Mouse (Mus musculus): ENCODE measurements around the gene Esyt1. TPM values are rescaled to one million over a fixed set of nuclear protein-coding genes. Genes with fewer than 3 reads are reported as not detected.

Gene Esyt1
- polyA plus RNA-seq, 1 experiment from 2014 or later, result 18.1 TPM

GRCm38 (mm10) chr10:128544674-128545569, 19.3 kb upstream of the Esyt1 start:
- H3K9me3 ChIP-seq (ENCODE audit: control insufficient read depth, low read length), result no peaks in the 10 kb centered on the region
- peaks cover 9% of the 10 kb centered on the region for H3K4me1 ChIP-seq (ENCODE audit: control insufficient read depth, insufficient read depth, low read length)
- no peaks in the 10 kb centered on the region for H3K27me3 ChIP-seq (ENCODE audit: control insufficient read depth, insufficient read depth, low read length)
- no peak overlapping the region for H3K27ac ChIP-seq (ENCODE audit: low read depth, low read length)
- ATAC-seq (ENCODE audit: low FRiP score), result no peak
- peaks cover 23% of the 10 kb centered on the region for H3K36me3 ChIP-seq (ENCODE audit: control insufficient read depth, insufficient read depth, low read length)
- no peak overlapping the region for H3K4me3 ChIP-seq (ENCODE audit: low read depth, low read length)
- no peak overlapping the region for H3K4me2 ChIP-seq
- H3K9ac ChIP-seq (ENCODE audit: low read length), result no peak overlapping the region
- 95% methylated on average over 37 of the region's 37 CpGs for WGBS
- no peak for DNase-seq (ENCODE audit: low spot score, missing footprints)

DNA sequence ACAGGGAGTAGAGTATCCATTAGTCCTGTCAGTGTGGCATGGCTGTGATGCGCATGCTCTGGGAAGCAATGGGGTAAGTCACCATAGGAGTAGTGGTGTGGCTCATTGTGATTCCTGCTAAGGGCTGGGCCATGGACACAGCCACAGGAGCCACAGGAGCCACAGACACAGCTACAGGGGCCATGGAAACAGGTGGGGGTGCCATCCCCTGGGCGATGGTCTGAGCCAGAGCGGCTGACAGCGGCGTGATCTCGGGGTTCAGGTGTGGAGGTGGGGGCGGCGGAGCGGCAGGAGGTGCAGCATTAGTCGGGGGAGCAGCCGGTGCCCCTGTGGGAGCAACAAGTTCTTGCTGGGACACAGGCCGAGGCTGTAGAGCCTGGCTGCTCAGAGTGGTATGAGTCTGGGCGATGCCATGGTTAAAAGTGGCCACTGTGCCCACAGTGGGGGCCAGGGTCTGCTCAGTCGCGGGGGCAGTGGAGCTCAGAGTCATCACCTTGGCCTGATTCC, 18.5 kb upstream of the Esyt1 start:
- WGBS, result 96% methylated on average over 15 of the region's 15 CpGs
- Histone ChIP-seq H3K36me3 (ENCODE audit: control insufficient read depth, insufficient read depth, low read length) (peaks cover 23% of the 10 kb centered on the region), H3K27ac (ENCODE audit: low read depth, low read length) (no peak overlapping the region), H3K27me3 (ENCODE audit: control insufficient read depth, insufficient read depth, low read length) (no peaks in the 10 kb centered on the region), H3K4me3 (ENCODE audit: low read depth, low read length) (no peak overlapping the region), H3K4me2 (no peak overlapping the region), H3K9ac (ENCODE audit: low read length) (no peak overlapping the region), H3K9me3 (ENCODE audit: control insufficient read depth, low read length) (no peaks in the 10 kb centered on the region), H3K4me1 (ENCODE audit: control insufficient read depth, insufficient read depth, low read length) (peaks cover 9% of the 10 kb centered on the region)
- DNase-seq (ENCODE audit: low spot score, missing footprints) (no peak), ATAC-seq (ENCODE audit: low FRiP score) (no peak)

DNA sequence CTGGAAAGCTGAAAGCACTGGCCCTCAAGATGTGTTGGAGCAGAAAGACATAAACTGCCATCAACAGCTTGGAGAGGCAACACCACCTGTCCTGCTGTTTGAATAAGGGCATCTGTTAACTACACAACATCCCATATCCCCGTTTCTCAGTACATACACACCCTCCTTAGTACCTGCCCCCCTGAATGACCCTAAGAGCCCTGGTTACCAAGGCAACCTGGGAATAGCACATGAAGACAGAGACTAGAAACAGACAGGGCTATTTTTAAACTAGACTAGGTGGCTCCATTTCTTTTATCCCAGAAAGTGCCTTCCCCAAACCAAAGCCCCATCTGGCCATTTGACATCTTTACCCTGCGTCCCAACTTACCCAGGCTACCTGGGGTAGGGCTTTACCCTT, 17.4 kb upstream of the Esyt1 start:
- Histone ChIP-seq H3K9me3 (ENCODE audit: control insufficient read depth, low read length) (no peaks in the 10 kb centered on the region), H3K4me3 (ENCODE audit: low read depth, low read length) (no peak overlapping the region), H3K4me1 (ENCODE audit: control insufficient read depth, insufficient read depth, low read length) (peaks cover 9% of the 10 kb centered on the region), H3K27me3 (ENCODE audit: control insufficient read depth, insufficient read depth, low read length) (no peaks in the 10 kb centered on the region), H3K9ac (ENCODE audit: low read length) (no peak overlapping the region), H3K4me2 (no peak overlapping the region), H3K36me3 (ENCODE audit: control insufficient read depth, insufficient read depth, low read length) (peaks cover 23% of the 10 kb centered on the region), H3K27ac (ENCODE audit: low read depth, low read length) (no peak overlapping the region)
- WGBS, result 84% methylated on average over 2 of the region's 2 CpGs
- ATAC-seq (ENCODE audit: low FRiP score) (no peak), DNase-seq (ENCODE audit: low spot score, missing footprints) (no peak)

GRCm38 (mm10) chr10:128538340-128538870, 12.7 kb upstream of the Esyt1 start:
- Histone ChIP-seq H3K27me3 (ENCODE audit: control insufficient read depth, insufficient read depth, low read length) (no peaks in the 10 kb centered on the region), H3K4me3 (ENCODE audit: low read depth, low read length) (no peak overlapping the region), H3K9me3 (ENCODE audit: control insufficient read depth, low read length) (no peaks in the 10 kb centered on the region), H3K4me1 (ENCODE audit: control insufficient read depth, insufficient read depth, low read length) (no peaks in the 10 kb centered on the region; the same call in none of the 2 replicates), H3K4me2 (no peak overlapping the region), H3K9ac (ENCODE audit: low read length) (no peak overlapping the region), H3K36me3 (ENCODE audit: control insufficient read depth, insufficient read depth, low read length) (peaks cover 6% of the 10 kb centered on the region; the same call in 1 of the 2 replicates), H3K27ac (ENCODE audit: low read depth, low read length) (no peak overlapping the region)
- WGBS, result 100% methylated on average over 1 of the region's 1 CpGs
- ATAC-seq (ENCODE audit: low FRiP score) (no peak), DNase-seq (ENCODE audit: low spot score, missing footprints) (no peak)

GRCm38 (mm10) chr10:128536266-128536940, 10.7 kb upstream of the Esyt1 start:
- peak overlapping the region; percentile 32 for H3K4me2 ChIP-seq
- no peaks in the 10 kb centered on the region for H3K9me3 ChIP-seq (ENCODE audit: control insufficient read depth, low read length)
- no peaks in the 10 kb centered on the region; the same call in none of the 2 replicates for H3K4me1 ChIP-seq (ENCODE audit: control insufficient read depth, insufficient read depth, low read length)
- peak overlapping the region; percentile 9; the same call in 1 of the 2 replicates for H3K4me3 ChIP-seq (ENCODE audit: low read depth, low read length)
- H3K27ac ChIP-seq (ENCODE audit: low read depth, low read length), result no peak overlapping the region
- no peak overlapping the region for H3K9ac ChIP-seq (ENCODE audit: low read length)
- ATAC-seq (ENCODE audit: low FRiP score) (peak; percentile 93), DNase-seq (ENCODE audit: low spot score, missing footprints) (peak; percentile 98)
- no peaks in the 10 kb centered on the region for H3K36me3 ChIP-seq (ENCODE audit: control insufficient read depth, insufficient read depth, low read length)
- WGBS, result 15% methylated on average over 18 of the region's 18 CpGs
- no peaks in the 10 kb centered on the region for H3K27me3 ChIP-seq (ENCODE audit: control insufficient read depth, insufficient read depth, low read length)

- Histone ChIP-seq H3K9ac (ENCODE audit: low read length) (no peak overlapping the region), H3K36me3 (ENCODE audit: control insufficient read depth, insufficient read depth, low read length) (no peaks in the 10 kb centered on the region), H3K4me1 (ENCODE audit: control insufficient read depth, insufficient read depth, low read length) (no peaks in the 10 kb centered on the region; the same call in none of the 2 replicates), H3K4me3 (ENCODE audit: low read depth, low read length) (peak overlapping the region; percentile 9; the same call in 1 of the 2 replicates), H3K9me3 (ENCODE audit: control insufficient read depth, low read length) (no peaks in the 10 kb centered on the region), H3K27me3 (ENCODE audit: control insufficient read depth, insufficient read depth, low read length) (no peaks in the 10 kb centered on the region), H3K4me2 (peak overlapping the region; percentile 32), H3K27ac (ENCODE audit: low read depth, low read length) (no peak overlapping the region)
- ATAC-seq (ENCODE audit: low FRiP score), result no peak; the same call in 1 of the 2 replicates
- WGBS, result 79% methylated on average over 4 of the region's 4 CpGs
- DNase-seq (ENCODE audit: low spot score, missing footprints), result no peak
These were observed 10.1 kb upstream of the Esyt1 start for GRCm38 (mm10) chr10:128535624-128536265.

GRCm38 (mm10) chr10:128535206-128535605, 9.5 kb upstream of the Esyt1 start:
- no peaks in the 10 kb centered on the region for H3K36me3 ChIP-seq (ENCODE audit: control insufficient read depth, insufficient read depth, low read length)
- ATAC-seq (ENCODE audit: low FRiP score) (no peak), DNase-seq (ENCODE audit: low spot score, missing footprints) (no peak)
- H3K4me1 ChIP-seq (ENCODE audit: control insufficient read depth, insufficient read depth, low read length), result no peaks in the 10 kb centered on the region; the same call in none of the 2 replicates
- H3K27ac ChIP-seq (ENCODE audit: low read depth, low read length), result no peak overlapping the region
- 78% methylated on average over 2 of the region's 2 CpGs for WGBS
- H3K9me3 ChIP-seq (ENCODE audit: control insufficient read depth, low read length), result no peaks in the 10 kb centered on the region
- no peak overlapping the region for H3K9ac ChIP-seq (ENCODE audit: low read length)
- no peak overlapping the region for H3K4me2 ChIP-seq
- no peaks in the 10 kb centered on the region for H3K27me3 ChIP-seq (ENCODE audit: control insufficient read depth, insufficient read depth, low read length)
- no peak overlapping the region for H3K4me3 ChIP-seq (ENCODE audit: low read depth, low read length)

DNA sequence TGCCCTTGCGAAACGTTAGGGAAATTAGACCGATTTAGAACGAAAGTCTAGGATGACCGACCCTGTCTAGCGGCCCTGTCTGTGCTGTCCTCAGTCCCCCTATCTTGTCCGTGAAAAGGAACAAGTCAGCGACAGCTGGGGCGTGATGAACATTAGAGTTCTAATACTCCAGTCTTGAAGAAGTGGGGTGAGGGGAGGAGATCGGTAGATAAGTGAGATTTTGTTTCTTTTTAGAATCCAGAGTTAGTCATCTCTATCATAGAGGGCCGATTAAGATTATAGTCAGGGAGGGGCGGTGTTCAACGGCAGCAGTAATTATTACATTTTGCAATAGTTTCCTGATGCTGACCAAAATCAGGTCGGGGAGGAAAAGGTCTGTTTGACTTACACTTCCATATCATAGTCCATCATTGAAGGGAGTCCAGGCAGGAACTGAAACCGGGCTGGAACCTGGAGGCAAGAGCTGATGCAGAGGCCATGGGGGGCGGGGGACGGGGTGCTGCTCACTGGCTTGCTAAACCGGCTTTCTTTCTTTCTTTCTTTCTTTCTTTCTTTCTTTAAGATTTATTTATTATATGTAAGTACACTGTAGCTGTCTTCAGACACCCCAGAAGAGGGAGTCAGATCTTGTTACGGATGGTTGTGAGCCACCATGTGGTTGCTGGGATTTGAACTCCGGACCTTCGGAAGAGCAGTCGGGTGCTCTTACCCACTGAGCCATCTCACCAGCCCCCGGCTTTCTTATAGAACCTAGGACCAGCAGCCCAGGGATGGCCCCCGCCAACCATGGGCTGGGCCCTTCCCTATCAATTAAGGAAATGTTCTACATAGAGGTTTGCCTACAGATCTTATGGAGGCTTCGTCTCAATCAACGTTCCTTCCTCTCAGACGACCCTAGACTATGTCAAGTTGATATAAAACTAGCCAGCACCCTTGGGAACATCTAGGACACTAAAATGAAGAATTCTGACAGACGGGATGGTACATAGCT, 990 bp upstream of the Esyt1 start:
- no peak overlapping the region for H3K27ac ChIP-seq (ENCODE audit: low read depth, low read length)
- peak; percentile 87 for DNase-seq (ENCODE audit: low spot score, missing footprints)
- peak overlapping the region; percentile 68; the same call in 1 of the 2 replicates for H3K9ac ChIP-seq (ENCODE audit: low read length)
- H3K4me3 ChIP-seq (ENCODE audit: low read depth, low read length), result peak overlapping the region; percentile 72
- ATAC-seq (ENCODE audit: low FRiP score), result peak; percentile 26; the same call in 1 of the 2 replicates
- H3K4me2 ChIP-seq, result peak overlapping the region; percentile 100
- 33% methylated on average over 28 of the region's 28 CpGs for WGBS
- H3K4me1 ChIP-seq (ENCODE audit: control insufficient read depth, insufficient read depth, low read length), result 0 out of 2 replicates have a peak, but pooled peaks cover 5% of the 10 kb centered on the region
- no peaks in the 10 kb centered on the region for H3K9me3 ChIP-seq (ENCODE audit: control insufficient read depth, low read length)
- no peaks in the 10 kb centered on the region for H3K36me3 ChIP-seq (ENCODE audit: control insufficient read depth, insufficient read depth, low read length)
- peaks cover 21% of the 10 kb centered on the region for H3K27me3 ChIP-seq (ENCODE audit: control insufficient read depth, insufficient read depth, low read length)
